Mouse (Mus musculus) neural tube, embryonic 11.5 days (tissue): ENCODE results near the gene Gm20388. TPM values are rescaled to one million over a fixed set of nuclear protein-coding genes. Genes with fewer than 3 reads are reported as not detected.

ENCODE experiments used
- ATAC-seq: fragments of 200-750 bp; cut with Nextera tagmentation; 2 replicates; pipeline ENCODE4 v1.8.0; 2017; ENCODE audit warnings: moderate number of reproducible peaks, mild to moderate bottlenecking, moderate TSS enrichment, moderate library complexity; ENCODE audit not compliant: insufficient read depth, low FRiP score, low TSS enrichment
- DNase-seq: peaks from one replicate; pipeline ENCODE4 v3.0.0-alpha.2; 2015; ENCODE audit warnings: low spot score
- H3K27ac ChIP-seq: fragments of 300-500 bp; sonication (generic); 2 replicates; pipeline ENCODE4 v1.5.1; 2014; ENCODE audit warnings: low read depth, mild to moderate bottlenecking, low read length
- H3K27me3 ChIP-seq: fragments of 300-500 bp; sonication (generic); 2 replicates; pipeline ENCODE4 v1.6.1; 2014; ENCODE audit warnings: mild to moderate bottlenecking, low read length, mixed read lengths; ENCODE audit not compliant: control insufficient read depth, insufficient read depth
- H3K36me3 ChIP-seq: fragments of 300-500 bp; sonication (generic); 2 replicates; pipeline ENCODE4 v1.6.1; 2014; ENCODE audit warnings: mild to moderate bottlenecking, low read length, moderate library complexity, mixed read lengths; ENCODE audit not compliant: control insufficient read depth, insufficient read depth
- H3K4me1 ChIP-seq: fragments of 300-500 bp; sonication (generic); 2 replicates; pipeline ENCODE4 v1.6.1; 2014; ENCODE audit warnings: low read length, mixed read lengths; ENCODE audit not compliant: control insufficient read depth, insufficient read depth
- H3K4me2 ChIP-seq: fragments of 300-500 bp; sonication (generic); 2 replicates; pipeline ENCODE4 v1.6.1; 2014; ENCODE audit warnings: low read depth, mild to moderate bottlenecking, moderate library complexity
- H3K4me3 ChIP-seq: fragments of 300-500 bp; sonication (generic); 2 replicates; pipeline ENCODE4 v1.5.1; 2014; ENCODE audit warnings: low read depth, low read length
- H3K9ac ChIP-seq: fragments of 300-500 bp; sonication (generic); 2 replicates; pipeline ENCODE4 v1.6.1; 2014; ENCODE audit warnings: mild to moderate bottlenecking, low read length
- H3K9me3 ChIP-seq: fragments of 300-500 bp; sonication (generic); 2 replicates; pipeline ENCODE4 v1.6.1; 2016; ENCODE audit warnings: low read length; ENCODE audit not compliant: control insufficient read depth
- WGBS: fragments of 180-500 bp; shearing (Covaris S2); extraction: QIAGEN DNeasy Blood & Tissue Kit; methylation state at CpG from one replicate; pipeline ENCODE4 v1.1.7; 2014; 5-methylcytosine and 5-hydroxymethylcytosine counted together
- polyA plus RNA-seq: library from polyadenylated mRNA; unstranded; fragments of >200 nt; fragmentation: Nextera tagmentation; extraction: Ambion mirVana; gene quantifications from 2 replicates; pipeline ENCODE4 v1.2.1, GENCODE M21; 2014

The Gm20388 gene
- polyA plus RNA-seq, 1 experiment from 2014 or later, result not detected

GRCm38 (mm10) chr8:122089186-122089700, 2178.6 kb downstream of the Gm20388 start:
- Histone ChIP-seq H3K9me3 (no peaks in the 10 kb centered on the region), H3K4me1 (no peaks in the 10 kb centered on the region), H3K4me2 (no peak overlapping the region), H3K9ac (no peak overlapping the region), H3K4me3 (no peak overlapping the region), H3K27ac (no peak overlapping the region), H3K27me3 (no peaks in the 10 kb centered on the region), H3K36me3 (no peaks in the 10 kb centered on the region)
- no peak for ATAC-seq
- WGBS, result 90% methylated on average over 7 of the region's 7 CpGs
- DNase-seq, result no peak

GRCm38 (mm10) chr8:122092476-122092875, 2181.8 kb downstream of the Gm20388 start:
- Histone ChIP-seq H3K36me3 (no peaks in the 10 kb centered on the region), H3K4me1 (no peaks in the 10 kb centered on the region), H3K9me3 (no peaks in the 10 kb centered on the region), H3K27ac (no peak overlapping the region), H3K9ac (no peak overlapping the region), H3K4me2 (no peak overlapping the region), H3K4me3 (no peak overlapping the region), H3K27me3 (no peaks in the 10 kb centered on the region)
- DNase-seq (no peak), ATAC-seq (no peak)
- WGBS, result 80% methylated on average over 5 of the region's 5 CpGs

GRCm38 (mm10) chr8:122098766-122099165, 2188.1 kb downstream of the Gm20388 start:
- 84% methylated on average over 3 of the region's 3 CpGs for WGBS
- DNase-seq (no peak), ATAC-seq (no peak)
- Histone ChIP-seq H3K4me1 (no peaks in the 10 kb centered on the region), H3K36me3 (no peaks in the 10 kb centered on the region), H3K9me3 (no peaks in the 10 kb centered on the region), H3K9ac (no peak overlapping the region), H3K27ac (no peak overlapping the region), H3K4me3 (no peak overlapping the region), H3K4me2 (no peak overlapping the region), H3K27me3 (no peaks in the 10 kb centered on the region)

- no peaks in the 10 kb centered on the region for H3K36me3 ChIP-seq
- H3K4me1 ChIP-seq, result no peaks in the 10 kb centered on the region
- no peak overlapping the region for H3K4me3 ChIP-seq
- no peak overlapping the region for H3K4me2 ChIP-seq
- H3K9ac ChIP-seq, result no peak overlapping the region
- no peaks in the 10 kb centered on the region for H3K9me3 ChIP-seq
- no peak overlapping the region for H3K27ac ChIP-seq
- 80% methylated on average over 7 of the region's 7 CpGs for WGBS
- DNase-seq, result no peak
- no peaks in the 10 kb centered on the region for H3K27me3 ChIP-seq
- ATAC-seq, result no peak
These were observed 2189.1 kb downstream of the Gm20388 start for GRCm38 (mm10) chr8:122099711-122100220.

GRCm38 (mm10) chr8:122101816-122102215, 2191.2 kb downstream of the Gm20388 start:
- no peak for DNase-seq
- 59% methylated on average over 5 of the region's 5 CpGs for WGBS
- ATAC-seq, result no peak
- H3K9me3 ChIP-seq, result no peaks in the 10 kb centered on the region
- no peaks in the 10 kb centered on the region; the same call in 1 of the 2 replicates for H3K4me1 ChIP-seq
- H3K4me3 ChIP-seq, result no peak overlapping the region
- H3K4me2 ChIP-seq, result no peak overlapping the region
- no peaks in the 10 kb centered on the region for H3K27me3 ChIP-seq
- no peak overlapping the region for H3K27ac ChIP-seq
- H3K9ac ChIP-seq, result no peak overlapping the region
- no peaks in the 10 kb centered on the region for H3K36me3 ChIP-seq

GRCm38 (mm10) chr8:122102286-122102685, 2191.6 kb downstream of the Gm20388 start:
- DNase-seq, result no peak
- 33% methylated on average over 8 of the region's 8 CpGs for WGBS
- H3K9ac ChIP-seq, result no peak overlapping the region

GRCm38 (mm10) chr8:122103241-122103640, 2192.6 kb downstream of the Gm20388 start:
- H3K4me2 ChIP-seq, result no peak overlapping the region
- ATAC-seq (no peak), DNase-seq (no peak)
- 75% methylated on average over 9 of the region's 9 CpGs for WGBS
- no peak overlapping the region for H3K4me3 ChIP-seq
- no peak overlapping the region for H3K27ac ChIP-seq
- no peaks in the 10 kb centered on the region for H3K9me3 ChIP-seq
- H3K27me3 ChIP-seq, result no peaks in the 10 kb centered on the region
- no peaks in the 10 kb centered on the region for H3K36me3 ChIP-seq
- H3K9ac ChIP-seq, result no peak overlapping the region
- no peaks in the 10 kb centered on the region; the same call in 1 of the 2 replicates for H3K4me1 ChIP-seq

More at GRCm38 (mm10) chr8:122102286-122102685, 2191.6 kb downstream of the Gm20388 start:
- Histone ChIP-seq H3K9me3 (no peaks in the 10 kb centered on the region), H3K27ac (no peak overlapping the region), H3K27me3 (no peaks in the 10 kb centered on the region), H3K4me1 (no peaks in the 10 kb centered on the region; the same call in 1 of the 2 replicates), H3K36me3 (no peaks in the 10 kb centered on the region), H3K4me3 (no peak overlapping the region), H3K4me2 (no peak overlapping the region)
- no peak for ATAC-seq

- WGBS, result 72% methylated on average over 4 of the region's 4 CpGs
- ATAC-seq (no peak), DNase-seq (no peak)
- Histone ChIP-seq H3K27me3 (no peaks in the 10 kb centered on the region), H3K9me3 (no peaks in the 10 kb centered on the region), H3K9ac (no peak overlapping the region), H3K27ac (no peak overlapping the region), H3K4me2 (no peak overlapping the region), H3K4me1 (no peaks in the 10 kb centered on the region; the same call in 1 of the 2 replicates), H3K4me3 (no peak overlapping the region), H3K36me3 (no peaks in the 10 kb centered on the region)
These were observed 2194.0 kb downstream of the Gm20388 start for GRCm38 (mm10) chr8:122104658-122105057.

- no peaks in the 10 kb centered on the region for H3K9me3 ChIP-seq
- peak; percentile 44 for DNase-seq
- ATAC-seq, result no peak
- peaks cover 5% of the 10 kb centered on the region for H3K4me1 ChIP-seq
- H3K9ac ChIP-seq, result no peak overlapping the region
- H3K27ac ChIP-seq, result no peak overlapping the region
- H3K36me3 ChIP-seq, result no peaks in the 10 kb centered on the region
- no peak overlapping the region for H3K4me2 ChIP-seq
- 55% methylated on average over 9 of the region's 9 CpGs for WGBS
- H3K27me3 ChIP-seq, result no peaks in the 10 kb centered on the region
- H3K4me3 ChIP-seq, result no peak overlapping the region
These were observed 2195.6 kb downstream of the Gm20388 start for GRCm38 (mm10) chr8:122106270-122106669.
